Mouse (Mus musculus) heart, postnatal 25 days (tissue): ENCODE measurements around the gene Pole3. TPM values are rescaled to one million over a fixed set of nuclear protein-coding genes. Genes with fewer than 3 reads are reported as not detected.

Experiments used
- DNase-seq: peaks from one replicate; pipeline ENCODE4 v3.0.0; 2022; ENCODE audit warnings: low spot score
- intact Hi-C: fragments of 180-260 bp; cut with DNase I; formaldehyde crosslinking; loops from one replicate; pipeline ENCODE4 v1.15.1; 2025
- total RNA-seq, 2 experiments: library from RNA; stranded (reverse); gene quantifications; 2 replicates each; pipeline ENCODE4 v1.2.3; 2021

Pole3 gene
- 10 to 100 TPM; 17.3 to 18.4 TPM for total RNA-seq

GRCm38 (mm10) chr4:62524651-62525488, at the start of gene Pole3, which contains the start of gene 4933430I17Rik:
Gene Pole3, minus strand, starts transcription at chr4:62525068.
Gene 4933430I17Rik, plus strand, starts transcription at chr4:62525369.
- intact Hi-C loops: loop anchor here (2.0 kb wide), 1 partner anchor 22 kb away; the partner anchor contains the start of gene Hdhd3
- peak; percentile 93 for DNase-seq

DNA sequence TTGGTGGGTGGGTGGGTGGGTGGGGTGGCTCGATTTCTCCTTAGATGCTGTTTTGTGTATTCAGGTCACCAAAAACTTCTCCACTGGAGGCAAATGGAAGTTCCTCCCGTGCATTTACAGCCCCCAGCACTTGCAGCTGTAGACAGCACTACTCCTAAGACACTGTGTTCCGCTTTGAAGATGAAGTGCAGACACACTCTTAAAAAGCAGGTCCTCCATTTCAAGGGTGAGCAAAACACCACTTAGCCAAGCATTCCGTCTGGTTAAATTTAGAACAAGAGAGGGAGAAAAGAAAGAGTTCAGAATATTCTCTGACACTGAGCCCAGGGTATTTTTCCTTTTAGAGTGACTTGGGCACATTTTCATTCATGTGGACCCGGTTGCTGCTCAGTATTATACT, 45.2 kb upstream of the Pole3 start:
- no peak for DNase-seq
- intact Hi-C loops: no loop called here

DNA sequence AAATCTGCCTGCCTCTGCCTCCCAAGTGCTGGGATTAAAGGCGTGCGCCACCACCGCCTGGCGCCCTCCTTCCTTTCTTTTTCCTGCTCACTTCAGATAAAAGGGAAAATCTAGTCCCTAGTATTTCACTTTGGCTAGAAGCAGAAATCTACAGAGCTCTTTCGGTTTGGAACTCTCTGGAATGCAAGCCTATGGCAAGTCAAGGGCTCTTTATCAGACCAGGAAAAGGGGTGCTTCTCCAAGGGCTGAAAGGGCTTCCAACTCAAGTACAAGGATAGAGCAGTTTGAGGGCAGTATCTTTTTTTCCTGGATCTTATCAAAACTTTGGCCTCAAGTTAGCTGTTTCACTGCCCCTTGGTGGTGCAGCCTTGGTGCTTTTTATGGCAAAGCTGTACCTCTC, 44.7 kb upstream of the Pole3 start:
- intact Hi-C loops: no loop called here
- no peak for DNase-seq

DNA sequence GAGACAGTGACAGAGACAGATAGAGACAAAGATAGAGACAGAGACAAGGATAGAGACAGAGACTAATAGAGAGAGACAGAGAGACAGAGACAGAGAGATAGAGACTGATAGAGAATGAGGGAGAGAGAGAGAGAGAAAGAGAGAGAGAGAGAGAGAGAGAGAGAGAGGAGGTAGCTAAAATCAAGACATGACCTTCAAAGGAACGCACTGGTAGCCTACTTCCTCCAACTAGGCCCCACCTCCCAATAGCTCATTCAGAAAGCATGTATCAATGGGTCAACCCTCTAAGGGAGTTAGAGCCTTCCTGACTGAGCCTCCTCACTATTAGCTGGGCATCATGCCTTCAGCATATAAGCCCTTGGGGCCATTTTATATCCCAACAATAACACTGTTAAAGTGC, 43.5 kb upstream of the Pole3 start:
- intact Hi-C loops: no loop called here
- no peak for DNase-seq

DNA sequence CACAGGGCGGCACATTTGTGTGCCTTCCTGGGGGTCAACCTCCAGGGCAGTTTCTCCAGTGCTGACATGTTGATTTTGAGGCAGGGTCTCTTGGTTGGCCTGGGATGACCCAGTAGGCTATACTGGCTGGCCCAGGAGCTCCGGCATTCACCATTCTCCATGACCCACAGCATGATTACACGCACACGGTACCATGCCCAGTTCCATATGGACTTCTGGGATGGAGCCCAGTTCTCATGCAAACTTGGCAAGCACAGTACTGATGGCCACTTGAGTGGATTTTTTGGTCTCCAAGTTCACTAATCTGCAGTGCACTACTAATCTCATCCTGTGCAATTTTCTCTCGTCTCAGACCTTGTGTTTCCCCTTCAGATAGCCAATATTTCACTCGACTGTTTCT, 42.8 kb upstream of the Pole3 start:
- intact Hi-C loops: no loop called here

GRCm38 (mm10) chr4:62566530-62566929, 41.7 kb upstream of the Pole3 start:
- no peak for DNase-seq
- intact Hi-C loops: no loop called here

More for the DNA sequence above, 42.8 kb upstream of the Pole3 start:
- no peak for DNase-seq

- DNase-seq: no peak
- intact Hi-C loops: no loop called here
These were observed 37.1 kb upstream of the Pole3 start for GRCm38 (mm10) chr4:62562006-62562405.

GRCm38 (mm10) chr4:62561630-62562001, 36.7 kb upstream of the Pole3 start:
- DNase-seq: no peak
- intact Hi-C loops: loop anchor here (1.0 to 2.0 kb wide), 3 partner anchors 57 to 203 kb away; no protein-coding TSS in a partner anchor

DNA sequence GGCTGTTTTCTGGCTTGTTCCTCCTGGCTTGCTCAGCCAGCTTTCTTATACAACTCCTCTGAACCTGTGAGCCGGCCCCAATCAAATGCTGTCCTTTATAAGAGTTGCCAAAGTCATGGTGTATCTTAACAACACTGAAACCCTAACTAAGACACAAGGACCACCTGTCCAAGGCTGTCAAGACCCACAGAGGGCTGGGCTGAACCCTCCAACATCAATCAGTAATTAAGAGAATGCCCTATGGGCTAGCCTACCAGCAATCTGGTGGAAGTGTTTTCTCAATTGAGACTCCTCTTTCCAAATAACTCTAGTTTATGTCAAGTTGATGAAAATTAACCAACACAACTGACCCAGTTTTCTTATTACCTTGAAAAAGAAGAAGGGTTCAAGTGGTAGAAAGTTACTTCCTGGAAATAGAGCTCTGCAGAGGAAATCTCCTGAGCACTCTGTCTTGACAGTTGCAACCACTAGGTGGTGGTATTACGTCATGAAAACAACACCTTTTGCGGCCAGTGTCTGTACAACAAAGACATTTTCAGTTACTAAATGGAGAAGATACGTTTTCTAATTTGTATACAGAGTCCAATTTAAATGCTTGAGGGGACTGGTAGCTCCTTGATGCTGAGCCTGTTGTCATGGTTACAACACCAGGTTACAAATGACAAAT, 36.2 kb upstream of the Pole3 start:
- intact Hi-C loops: loop anchor here (1.0 to 2.0 kb wide), 3 partner anchors 58 to 203 kb away; no protein-coding TSS in a partner anchor

DNA sequence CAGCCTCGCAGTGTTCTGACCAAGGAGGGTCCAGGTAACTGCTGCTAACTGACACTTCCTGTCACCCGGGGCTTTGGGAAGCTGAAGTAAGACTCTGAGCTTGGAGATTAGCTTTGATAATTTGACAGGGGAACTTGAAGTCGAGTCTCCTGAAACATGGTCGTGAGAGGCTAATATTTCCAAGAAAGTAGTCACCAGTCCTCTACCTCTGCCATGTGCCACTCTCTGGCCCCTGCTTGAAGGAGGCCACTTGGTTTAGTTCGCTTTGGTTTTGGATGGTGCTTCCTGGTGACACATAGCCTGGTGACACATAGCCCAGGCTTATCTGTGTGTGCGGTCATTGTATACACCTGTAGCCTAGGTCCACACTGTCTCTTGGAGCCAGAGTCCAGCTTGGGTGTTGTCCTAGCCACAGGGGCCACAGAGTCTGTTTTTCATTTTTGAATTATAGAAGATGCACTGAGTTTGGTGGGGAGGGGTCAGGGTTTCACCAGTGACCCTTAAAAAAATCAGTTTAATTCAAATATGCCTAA, 35.0 kb upstream of the Pole3 start, which contains the start of gene Rgs3:
Gene Rgs3 (plus strand): TSS at position 51 of the 533 bp plus-strand sequence.
- intact Hi-C loops: loop anchor here (2.0 kb wide), 1 partner anchor 59 kb away; no protein-coding TSS in a partner anchor
- DNase-seq: no peak

More for the DNA sequence above, 36.2 kb upstream of the Pole3 start:
- DNase-seq: peak; percentile 25

DNA sequence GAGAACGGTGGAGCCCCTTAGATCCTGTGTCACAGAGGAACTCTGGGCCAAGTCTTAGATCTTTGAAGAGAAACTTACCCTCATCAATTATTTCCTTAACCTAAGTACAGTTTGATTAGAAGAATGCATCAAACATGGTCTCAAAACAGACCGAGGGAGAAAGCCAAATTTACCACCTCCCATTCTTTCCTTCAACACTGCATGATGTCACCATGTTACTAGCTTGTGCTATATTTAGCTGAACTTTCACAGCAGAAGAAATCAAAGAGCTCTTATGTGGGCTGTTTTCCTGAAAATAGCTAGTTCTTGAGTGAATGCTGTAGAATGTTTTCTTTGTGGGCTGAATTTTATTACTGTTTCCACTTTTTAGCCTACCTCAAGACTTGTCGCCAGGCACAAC, 32.6 kb upstream of the Pole3 start:
- intact Hi-C loops: no loop called here
- DNase-seq: no peak

GRCm38 (mm10) chr4:62551966-62552365, 27.1 kb upstream of the Pole3 start:
- intact Hi-C loops: no loop called here
- DNase-seq: no peak

GRCm38 (mm10) chr4:62544801-62545200, 19.9 kb upstream of the Pole3 start:
- no peak for DNase-seq
- intact Hi-C loops: no loop called here

DNA sequence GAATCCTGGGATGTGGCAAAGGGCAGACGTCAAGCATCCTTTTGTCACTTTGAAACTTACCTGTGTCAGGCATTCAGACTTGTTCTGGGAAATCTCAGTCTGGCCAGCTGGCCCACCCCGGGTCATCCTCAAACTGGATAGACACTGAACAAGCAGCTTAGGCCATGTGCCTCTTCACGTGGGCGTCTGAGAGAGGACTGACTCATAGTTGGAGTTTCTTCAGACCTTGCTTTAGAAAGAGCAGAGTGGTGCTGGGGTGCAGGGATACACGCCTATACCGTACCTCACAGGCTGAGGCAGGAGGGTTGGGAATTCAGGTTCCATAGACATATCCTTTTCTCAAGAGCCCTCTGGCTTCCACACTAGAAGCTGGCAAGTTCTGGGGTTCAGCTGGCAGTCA, 18.9 kb upstream of the Pole3 start:
- no peak for DNase-seq
- intact Hi-C loops: no loop called here

- no peak for DNase-seq
- intact Hi-C loops: no loop called here
These were observed 16.9 kb upstream of the Pole3 start for GRCm38 (mm10) chr4:62541802-62542201.

GRCm38 (mm10) chr4:62533729-62534128, 8.9 kb upstream of the Pole3 start:
- DNase-seq: no peak
- intact Hi-C loops: no loop called here

- intact Hi-C loops: no loop called here
- DNase-seq: no peak
These were observed 2.8 kb upstream of the Pole3 start for GRCm38 (mm10) chr4:62527655-62528054.

DNA sequence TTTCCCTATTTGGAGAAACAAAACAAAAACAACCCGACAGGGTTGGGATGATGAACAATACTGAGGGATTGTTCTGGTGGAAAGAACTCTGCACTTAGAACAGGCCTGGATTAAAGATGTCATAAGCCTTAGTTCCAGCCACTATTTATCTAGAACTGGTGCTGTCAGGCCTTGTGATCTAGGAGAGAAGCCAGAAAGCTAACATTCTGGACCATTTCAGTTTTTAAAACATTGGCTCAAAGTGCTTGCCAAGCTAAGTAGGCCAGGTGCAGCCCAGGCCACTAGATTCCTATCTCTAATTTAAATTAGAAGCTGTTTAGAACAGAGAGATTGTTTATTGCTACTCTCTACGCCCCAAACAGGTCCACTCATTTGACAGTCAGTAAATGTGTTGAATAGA, 1.4 kb upstream of the Pole3 start:
- no peak for DNase-seq
- intact Hi-C loops: no loop called here

GRCm38 (mm10) chr4:62525489-62525811, 582 bp upstream of the Pole3 start:
- DNase-seq: no peak
- intact Hi-C loops: loop anchor here (2.0 kb wide), 1 partner anchor 23 kb away; the partner anchor contains the start of gene Hdhd3

DNA sequence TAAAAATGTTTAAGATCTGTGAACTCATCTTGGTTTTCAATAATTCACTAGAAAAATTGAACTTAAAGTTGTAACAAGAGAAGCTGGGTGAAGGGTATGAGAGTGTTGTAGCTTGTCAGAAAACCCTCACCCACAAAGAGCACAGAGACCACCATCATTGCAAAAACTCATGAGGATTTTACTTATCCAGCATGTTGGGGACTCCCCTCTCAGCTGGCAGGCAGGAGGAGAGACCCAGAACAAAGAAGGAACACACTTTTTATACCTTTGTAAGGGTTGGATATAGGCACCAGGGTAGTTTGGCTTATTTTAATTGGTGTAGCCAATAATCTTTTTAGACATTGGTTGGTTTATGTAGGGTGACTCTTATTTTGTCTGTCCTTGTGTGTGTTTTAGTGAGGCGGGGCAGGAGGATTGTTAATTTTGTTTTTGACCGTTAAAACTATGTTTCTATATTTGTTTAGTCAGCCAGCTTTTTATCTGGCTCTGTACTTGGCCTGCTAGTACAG, 3.9 kb downstream of the Pole3 start:
- DNase-seq: no peak

More for the DNA sequence above, 3.9 kb downstream of the Pole3 start:
- intact Hi-C loops: no loop called here
